In genomic region chr4:106250048-106250447, GRCm38 (mm10) we compare ENCODE assay signal across 21 mouse cellular contexts.
DNase-seq lines count a peak whose midpoint lies in the region; ATAC-seq and TF ChIP-seq lines count a peak whose summit lies in the region.
"Had no signal": no experiment of that assay in that cellular context is flagged by ENCODE, and none has a peak within 500 bp of the region (broad histone marks: within the 10 kb centered on the region; RNA-seq: fewer than 3 reads in every experiment).

No protein-coding gene starts in this region.

- H3K4me2 ChIP-seq in liver, embryonic 13.5 days: no peak overlapping the region
- peak overlapping the region; percentile 25; the same call in 1 of the 2 replicates for H3K4me2 ChIP-seq in liver, embryonic 16.5 days (ENCODE audit: low read depth, low read length)
- H3K4me2 ChIP-seq: forebrain, embryonic 13.5 days; heart, embryonic 11.5 days; hindbrain, embryonic 12.5 days; hindbrain, embryonic 15.5 days had no signal

- no peak for ATAC-seq in liver, embryonic 13.5 days (ENCODE audit: low read depth)
- ATAC-seq in liver, embryonic 16.5 days (ENCODE audit: low read depth): no peak
- peak; percentile 23 for ATAC-seq in megakaryocyte-erythroid progenitor cell, adult 5-6 weeks (replicated peaks; ENCODE audit: low FRiP score, low TSS enrichment, poor library complexity, severe bottlenecking)
- ATAC-seq: forebrain, embryonic 13.5 days; forebrain, embryonic 16.5 days; Patski had no signal

- no peaks in the 10 kb centered on the region for H3K9me3 ChIP-seq in MEL (replicated peaks; ENCODE audit: insufficient read depth, low read length)
- 0 out of 2 replicates have a peak, but pooled peaks cover 6% of the 10 kb centered on the region for H3K9me3 ChIP-seq in liver, embryonic 13.5 days (replicated peaks)
- 0 out of 2 replicates have a peak, but pooled peaks cover 2% of the 10 kb centered on the region for H3K9me3 ChIP-seq in liver, embryonic 16.5 days (replicated peaks; ENCODE audit: control insufficient read depth, low read length)
- H3K9me3 ChIP-seq: forebrain, embryonic 10.5 days; forebrain, embryonic 13.5 days; hindbrain, embryonic 12.5 days; hindbrain, embryonic 15.5 days had no signal

- no peaks in the 10 kb centered on the region for H3K79me2 ChIP-seq in MEL (ENCODE audit: control insufficient read depth, insufficient read depth, low read length, poor library complexity)

- WGBS in liver, embryonic 13.5 days (ENCODE audit: insufficient replicate concordance): 48% methylated on average over 2 of the region's 2 CpGs
- WGBS in liver, embryonic 16.5 days (ENCODE audit: insufficient replicate concordance): 48% methylated on average over 2 of the region's 2 CpGs
- 84% methylated on average over 2 of the region's 2 CpGs for WGBS in cerebellum, adult 2 months

- H3K27ac ChIP-seq in MEL (ENCODE audit: control insufficient read depth, low read depth, low read length): peak overlapping the region; percentile 71
- H3K27ac ChIP-seq in liver, embryonic 13.5 days: peak overlapping the region; percentile 99
- peak overlapping the region; percentile 82 for H3K27ac ChIP-seq in liver, embryonic 16.5 days (ENCODE audit: low read length)
- no peak overlapping the region for H3K27ac ChIP-seq in cerebellum, adult 2 months (ENCODE audit: insufficient read depth, low read length)
- H3K27ac ChIP-seq: forebrain, embryonic 10.5 days; forebrain, embryonic 13.5 days; gastrocnemius, adult 2 months; hindbrain, embryonic 12.5 days; hindbrain, embryonic 15.5 days had no signal

- peak; percentile 62 for DNase-seq in MEL (ENCODE audit: low read depth, low spot score)
- DNase-seq in liver, embryonic 13.5 days: no peak
- no peak for DNase-seq in cerebellum, adult 2 months
- DNase-seq in lung, postnatal 25 days (ENCODE audit: low spot score): no peak
- no peak for DNase-seq in gastrocnemius, adult 18-20 months (ENCODE audit: low spot score)
- DNase-seq: adrenal gland, adult 2 months; adrenal gland, postnatal 14 days; cerebellum, adult 11 months; cerebellum, adult 9-10 months; cerebellum, postnatal 14 days; gastrocnemius, adult 2 months; gastrocnemius, postnatal 14 days had no signal

- H3K4me3 ChIP-seq in MEL (ENCODE audit: control insufficient read depth in 1 of 2, insufficient read depth in 1 of 2, low read depth in 2 of 2, low read length in 2 of 2): no peak overlapping the region
- H3K4me3 ChIP-seq in liver, embryonic 13.5 days (replicated peaks): no peak overlapping the region
- H3K4me3 ChIP-seq in liver, embryonic 16.5 days (ENCODE audit: low read depth, low read length): no peak overlapping the region
- no peak overlapping the region for H3K4me3 ChIP-seq in cerebellum, adult 2 months (replicated peaks; ENCODE audit: insufficient read depth, low read depth, low read length)
- H3K4me3 ChIP-seq: forebrain, embryonic 10.5 days; forebrain, embryonic 13.5 days; gastrocnemius, adult 2 months; hindbrain, embryonic 12.5 days; hindbrain, embryonic 15.5 days had no signal

- H3K27me3 ChIP-seq in MEL (ENCODE audit: control insufficient read depth in 1 of 2, insufficient read depth in 2 of 2, low read length in 2 of 2): no peaks in the 10 kb centered on the region
- no peaks in the 10 kb centered on the region for H3K27me3 ChIP-seq in liver, embryonic 13.5 days
- no peaks in the 10 kb centered on the region for H3K27me3 ChIP-seq in liver, embryonic 16.5 days (ENCODE audit: control insufficient read depth, insufficient read depth, low read depth, low read length)
- H3K27me3 ChIP-seq in cerebellum, adult 2 months (ENCODE audit: control insufficient read depth, insufficient read depth, low read length): no peaks in the 10 kb centered on the region
- H3K27me3 ChIP-seq: forebrain, embryonic 13.5 days; hindbrain, embryonic 12.5 days; hindbrain, embryonic 15.5 days; Patski had no signal

- TF ChIP-seq RAD21 in MEL (IDR thresholded peaks at IDR 0.05; ENCODE audit: low read depth, low read length): no peak

- no peak overlapping the region for H3K9ac ChIP-seq in MEL (ENCODE audit: control insufficient read depth, low read depth, low read length, poor library complexity, severe bottlenecking)
- H3K9ac ChIP-seq in liver, embryonic 13.5 days: no peak overlapping the region; the same call in 1 of the 2 replicates
- no peak overlapping the region for H3K9ac ChIP-seq in liver, embryonic 16.5 days (ENCODE audit: low read depth, low read length)
- H3K9ac ChIP-seq: forebrain, embryonic 13.5 days; hindbrain, embryonic 12.5 days; hindbrain, embryonic 15.5 days had no signal

- peak; percentile 83 to 87 for TF ChIP-seq EP300 in MEL (IDR thresholded peaks at IDR 0.05; ENCODE audit: low read depth in 1 of 2, low read length in 2 of 2)

- peaks cover 0 to 26% of the 10 kb centered on the region in 2 experiments; a peak in 2 of 4 replicates for H3K36me3 ChIP-seq in MEL (ENCODE audit: control insufficient read depth in 1 of 2, insufficient read depth in 2 of 2, low read length in 2 of 2)
- H3K36me3 ChIP-seq in liver, embryonic 13.5 days: no peaks in the 10 kb centered on the region
- no peaks in the 10 kb centered on the region for H3K36me3 ChIP-seq in liver, embryonic 16.5 days (ENCODE audit: control insufficient read depth, insufficient read depth)
- H3K36me3 ChIP-seq: forebrain, embryonic 10.5 days; hindbrain, embryonic 12.5 days; hindbrain, embryonic 15.5 days had no signal

- H3K4me1 ChIP-seq in MEL (ENCODE audit: control insufficient read depth in 1 of 2, insufficient read depth in 2 of 2, low read length in 2 of 2): peaks cover 17 to 27% of the 10 kb centered on the region in 2 experiments
- peaks cover 68% of the 10 kb centered on the region for H3K4me1 ChIP-seq in liver, embryonic 13.5 days (replicated peaks)
- peaks cover 35% of the 10 kb centered on the region for H3K4me1 ChIP-seq in liver, embryonic 16.5 days (ENCODE audit: control insufficient read depth, low read depth, low read length)
- H3K4me1 ChIP-seq in cerebellum, adult 2 months (ENCODE audit: control insufficient read depth, insufficient read depth, low read length): no peaks in the 10 kb centered on the region
- H3K4me1 ChIP-seq: forebrain, embryonic 10.5 days; forebrain, embryonic 13.5 days; hindbrain, embryonic 12.5 days; hindbrain, embryonic 15.5 days had no signal

- no peak for TF ChIP-seq POLR2A in MEL (IDR thresholded peaks at IDR 0.05; ENCODE audit: control insufficient read depth in 1 of 2, insufficient read depth in 1 of 2, low read depth in 1 of 2, low read length in 2 of 2, poor library complexity in 1 of 2)
- no peak for TF ChIP-seq POLR2A in cerebellum, adult 2 months (IDR thresholded peaks at IDR 0.05; ENCODE audit: borderline replicate concordance, insufficient read depth, low read length)

- no peak for TF ChIP-seq CTCF in MEL (IDR thresholded peaks at IDR 0.05 in 2 of 3, conservative IDR thresholded peaks at IDR 0.05 in 1 of 3; ENCODE audit: control insufficient read depth in 1 of 3, insufficient read depth in 1 of 3, low read depth in 2 of 3, low read length in 3 of 3, poor library complexity in 1 of 3, severe bottlenecking in 1 of 3)
- no peak for TF ChIP-seq CTCF in cerebellum, adult 2 months (IDR thresholded peaks at IDR 0.05; ENCODE audit: borderline replicate concordance, insufficient read depth, low read depth, low read length)

TF ChIP-seq in MEL, 35 proteins besides CTCF, POLR2A, EP300 and RAD21 (continues in another document):
- TF ChIP-seq HCFC1 (IDR thresholded peaks at IDR 0.05; ENCODE audit: low read depth, low read length) (no peak), USF2 (IDR thresholded peaks at IDR 0.05; ENCODE audit: borderline replicate concordance in 1 of 2, insufficient read depth in 1 of 2, low read depth in 1 of 2, low read length in 2 of 2) (no peak), BHLHE40 (IDR thresholded peaks at IDR 0.05; ENCODE audit: borderline replicate concordance, low read depth, low read length) (no peak), SIN3A (IDR thresholded peaks at IDR 0.05; ENCODE audit: low read length) (no peak), GATA1 (IDR thresholded peaks at IDR 0.05; ENCODE audit: low read depth, low read length) (peak; percentile 89), TCF12 (IDR thresholded peaks at IDR 0.05; ENCODE audit: low read depth, low read length) (peak; percentile 80), UBTF (IDR thresholded peaks at IDR 0.05; ENCODE audit: borderline replicate concordance, insufficient read depth, low read depth, low read length) (no peak), NELFE (IDR thresholded peaks at IDR 0.05; ENCODE audit: low read depth, low read length) (no peak), CHD2 (IDR thresholded peaks at IDR 0.05; ENCODE audit: low read length) (no peak), ETS1 (IDR thresholded peaks at IDR 0.05; ENCODE audit: low read depth, low read length) (peak; percentile 69), TBP (IDR thresholded peaks at IDR 0.05; ENCODE audit: low read depth, low read length) (no peak), MYB (IDR thresholded peaks at IDR 0.05; ENCODE audit: low read depth, low read length) (no peak), RCOR1 (IDR thresholded peaks at IDR 0.05; ENCODE audit: low read depth, low read length) (peak; percentile 74), KAT2A (conservative IDR thresholded peaks at IDR 0.05; ENCODE audit: low read depth, low read length) (no peak), JUND (IDR thresholded peaks at IDR 0.05; ENCODE audit: low read depth, low read length) (no peak), ZKSCAN1 (IDR thresholded peaks at IDR 0.05; ENCODE audit: low read depth, low read length) (no peak), ZMIZ1 (IDR thresholded peaks at IDR 0.05; ENCODE audit: low read depth, low read length) (no peak), GABPA (IDR thresholded peaks at IDR 0.05; ENCODE audit: low read depth, low read length) (no peak), MXI1 (IDR thresholded peaks at IDR 0.05; ENCODE audit: low read depth, low read length) (0 out of 2 replicates have a peak, but pooled peaks have one; percentile 12), POLR2AphosphoS5 (IDR thresholded peaks at IDR 0.05; ENCODE audit: borderline replicate concordance, low read depth, low read length) (no peak), MAFK (IDR thresholded peaks at IDR 0.05; ENCODE audit: borderline replicate concordance, low read depth, low read length) (no peak), NRF1 (IDR thresholded peaks at IDR 0.05; ENCODE audit: insufficient read depth, low read depth, low read length, poor library complexity, severe bottlenecking) (no peak), MAX (IDR thresholded peaks at IDR 0.05; ENCODE audit: low read length) (no peak), POLR2AphosphoS2 (IDR thresholded peaks at IDR 0.05; ENCODE audit: low read length) (no peak), SMC3 (IDR thresholded peaks at IDR 0.05; ENCODE audit: low read depth, low read length) (no peak), ELF1 (IDR thresholded peaks at IDR 0.05; ENCODE audit: low read depth, low read length) (no peak), ZNF384 (IDR thresholded peaks at IDR 0.05; ENCODE audit: low read depth, low read length) (no peak), USF1 (IDR thresholded peaks at IDR 0.05; ENCODE audit: low read depth, low read length) (no peak)
